Mouse (Mus musculus): ENCODE results near the gene Polr1c.

Polr1c gene

DNA sequence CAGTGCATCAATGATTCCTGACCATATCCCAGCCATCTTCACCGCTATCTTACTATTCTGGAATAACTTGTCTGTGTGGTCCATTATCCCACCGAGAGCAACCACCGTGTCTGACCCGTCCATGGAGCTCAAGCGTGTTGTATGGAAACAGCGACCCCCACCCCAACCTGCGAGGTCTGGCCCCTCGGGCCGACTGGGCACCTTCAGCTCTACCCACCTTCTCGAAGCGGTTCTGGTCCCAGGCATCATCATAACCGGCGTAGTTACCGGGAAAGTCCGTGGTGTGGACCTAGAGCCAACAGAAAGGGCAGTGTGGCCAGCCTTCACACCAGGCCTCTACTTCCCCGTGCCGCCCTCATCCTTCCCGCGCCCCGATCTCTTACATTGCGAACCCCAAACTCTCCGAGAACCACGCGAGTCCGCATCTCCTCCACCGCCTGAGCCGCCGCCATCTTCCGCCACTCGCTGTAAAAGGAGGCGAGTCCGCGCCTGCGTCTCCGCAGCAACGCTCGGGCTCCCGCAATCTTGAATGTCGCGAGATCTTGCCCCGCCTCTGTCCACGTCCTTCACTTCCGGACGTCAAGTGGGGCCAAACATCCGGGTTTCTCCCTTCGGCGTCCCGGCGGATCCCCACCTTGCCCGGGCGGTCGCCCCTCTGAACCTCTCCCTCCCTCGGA lies at the start of gene Polr1c, which contains the start of gene Yipf3:
Gene Polr1c, minus strand, starts transcription at position 543 of the 677 bp plus-strand sequence.
Gene Yipf3, plus strand, starts transcription at position 569 of the 677 bp plus-strand sequence.
- in situ Hi-C loops (cut with MboI, MseI): loop anchor here (5.0 kb wide), 1 partner anchor 45 kb away; the partner anchor contains the start of genes Polh and Xpo5

DNA sequence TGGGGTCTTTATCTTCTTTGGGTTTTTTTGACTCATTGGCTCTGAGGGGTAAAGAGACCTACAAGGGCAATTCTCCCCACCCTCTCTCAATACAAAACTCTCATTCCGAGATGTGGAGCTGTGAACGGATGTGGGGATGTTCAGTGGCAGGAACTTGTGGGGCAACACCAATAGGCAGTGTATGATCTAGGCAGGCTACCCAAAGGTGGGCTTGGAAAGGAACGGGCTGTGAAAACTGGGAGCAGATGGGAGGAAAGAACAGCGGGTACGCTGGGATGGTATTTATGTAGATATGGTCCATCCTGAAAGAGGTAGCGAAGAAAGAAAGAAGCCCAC lies 49.1 kb upstream of the Polr1c start:
- in situ Hi-C loops (cut with MboI, MseI): no loop called here

DNA sequence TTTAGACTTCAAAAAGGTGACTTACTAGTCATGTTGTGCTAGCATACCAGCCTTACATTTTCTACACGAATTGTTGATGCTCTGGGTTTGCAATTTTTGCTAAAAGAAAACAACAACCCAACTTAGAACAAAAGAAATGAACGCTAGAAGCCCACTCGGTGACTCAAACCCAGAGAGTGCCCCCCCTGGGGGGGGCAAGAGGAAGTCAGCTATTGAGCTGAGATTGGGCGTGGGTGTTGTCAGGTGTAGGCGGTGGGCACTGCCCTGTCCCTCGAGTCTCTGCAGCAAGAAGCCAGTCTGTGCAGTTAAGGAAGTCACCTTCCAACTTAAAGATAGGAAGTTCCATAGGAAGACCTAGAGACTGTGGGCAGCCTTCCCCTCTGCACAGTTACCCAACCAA lies 48.7 kb upstream of the Polr1c start:
- in situ Hi-C loops (cut with MboI, MseI): no loop called here

DNA sequence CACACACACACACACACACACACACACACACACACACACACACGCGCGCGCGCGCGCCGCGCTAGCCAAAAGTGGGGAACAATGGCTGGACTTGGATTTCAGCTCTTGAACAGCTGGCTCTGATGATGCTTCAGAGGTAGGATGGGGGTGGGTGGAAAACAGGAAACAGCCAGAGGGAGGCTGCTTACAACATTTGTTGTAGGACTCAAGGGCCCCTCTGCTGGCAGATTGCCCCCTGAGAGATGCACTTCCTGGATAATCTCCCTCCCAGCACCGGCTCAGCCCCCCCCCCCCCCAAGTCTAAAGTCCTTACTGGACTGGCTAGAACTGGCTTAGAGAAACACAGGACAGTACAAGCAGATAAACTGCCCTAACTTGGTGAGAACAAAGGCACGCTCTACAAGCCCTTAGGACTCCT lies 39.8 kb upstream of the Polr1c start:
- in situ Hi-C loops (cut with MboI, MseI): no loop called here

DNA sequence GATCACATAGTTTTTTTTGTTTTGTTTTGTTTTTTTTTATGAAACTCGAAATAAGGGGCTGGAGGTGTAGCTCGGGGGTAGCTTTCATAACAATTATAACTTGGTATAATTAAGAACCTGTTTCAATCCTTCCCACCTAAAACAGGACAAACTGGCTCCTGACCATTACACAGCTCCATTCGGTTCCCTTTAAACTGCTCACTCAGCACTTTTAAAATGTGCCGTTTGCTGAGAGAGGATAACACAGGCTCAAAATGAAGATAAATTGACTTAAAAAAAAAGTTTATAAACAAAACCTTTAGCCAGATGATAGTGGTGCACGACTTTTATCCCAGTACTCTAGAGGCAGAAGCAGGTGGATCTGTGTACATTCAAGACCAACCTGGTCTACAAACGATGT lies 37.6 kb upstream of the Polr1c start:
- in situ Hi-C loops (cut with MboI, MseI): no loop called here

DNA sequence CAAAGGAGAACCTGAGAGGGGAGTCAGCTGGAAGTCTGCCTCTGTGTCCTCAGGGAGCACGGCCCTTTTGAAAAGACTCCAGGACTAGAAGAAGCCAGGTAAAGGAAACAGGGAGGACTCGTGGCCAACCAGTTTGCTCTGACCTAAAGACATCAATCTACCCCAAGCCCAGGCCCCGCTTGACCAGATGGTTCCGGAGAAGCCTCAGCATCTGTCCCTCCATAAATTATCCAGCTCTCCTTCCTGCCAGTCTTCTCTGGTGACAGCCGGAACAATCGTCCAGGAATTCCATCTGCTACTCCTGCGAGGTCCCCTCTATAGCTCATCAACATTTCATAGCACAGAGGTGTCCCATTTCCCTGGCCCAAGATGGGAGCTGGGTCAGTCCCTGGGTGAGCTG lies 36.8 kb upstream of the Polr1c start:
- in situ Hi-C loops (cut with MboI, MseI): no loop called here

DNA sequence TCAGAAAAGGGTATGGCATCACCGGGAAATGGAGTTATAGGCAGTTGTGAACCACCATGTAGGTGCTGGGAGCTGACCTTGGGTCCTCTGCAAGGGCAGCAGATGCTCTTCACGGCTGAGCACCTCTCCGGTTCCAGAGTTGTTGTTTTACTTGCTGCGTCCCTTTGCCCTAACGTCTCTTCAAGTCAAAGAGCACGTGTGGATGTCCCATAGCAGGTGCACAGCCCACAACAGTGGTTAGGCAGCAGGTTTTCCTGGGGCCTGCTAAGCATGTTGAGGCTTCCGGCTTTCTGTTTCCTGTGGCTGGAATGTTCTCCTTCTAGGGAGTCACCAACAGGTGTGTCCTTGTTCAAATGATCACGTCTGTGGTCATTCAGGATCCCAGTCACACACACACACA lies 36.1 kb upstream of the Polr1c start:
- in situ Hi-C loops (cut with MboI, MseI): no loop called here

DNA sequence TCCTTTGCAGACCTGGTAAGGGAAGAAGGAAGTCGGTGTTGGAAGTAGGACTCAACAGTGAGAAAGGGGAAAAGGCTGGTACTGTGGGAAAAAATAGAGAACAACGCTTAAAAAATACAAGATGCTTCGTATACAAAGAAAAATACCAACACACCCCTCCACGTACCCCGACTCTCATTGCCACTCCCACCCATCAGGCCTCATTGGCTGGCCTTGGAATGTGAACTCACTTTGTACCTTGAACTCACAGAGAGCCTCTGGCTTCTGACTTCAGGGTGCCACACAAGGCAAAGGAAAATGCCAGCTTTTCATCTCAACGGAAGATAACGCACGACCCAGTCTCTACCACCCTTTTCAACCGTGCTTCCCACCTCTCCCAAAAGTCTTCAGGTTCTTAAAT lies 35.3 kb upstream of the Polr1c start:
- in situ Hi-C loops (cut with MboI, MseI): no loop called here

DNA sequence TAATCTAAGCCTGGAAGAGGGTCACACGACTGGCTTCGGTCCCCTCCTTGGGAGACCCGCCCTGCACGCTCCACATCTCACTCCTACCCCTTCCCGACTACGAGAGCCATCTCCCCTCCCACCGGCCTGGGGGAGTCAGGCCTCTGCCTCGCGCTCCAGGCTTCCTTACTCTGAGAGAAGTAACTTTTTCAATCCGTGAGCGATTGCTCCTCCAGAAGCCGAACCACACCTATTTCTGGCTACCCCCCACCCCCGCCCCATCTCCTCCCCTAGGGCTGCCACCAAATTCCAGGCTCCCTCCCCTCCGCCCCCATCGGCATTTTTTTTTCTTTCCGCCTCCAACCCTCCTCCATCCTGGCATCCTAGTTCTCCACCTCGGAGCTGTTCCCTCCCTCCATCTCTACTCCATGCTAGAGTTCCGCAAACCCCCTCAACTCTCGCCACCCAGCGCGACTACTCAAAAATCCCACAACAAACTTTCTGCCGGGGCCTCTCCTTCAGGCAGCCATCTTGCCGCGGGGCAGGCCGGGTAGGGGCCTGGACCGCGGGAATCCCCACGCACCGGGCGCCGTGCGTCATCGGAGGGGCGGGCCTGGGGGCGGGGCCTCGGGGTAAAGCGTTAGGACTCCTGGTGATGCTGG lies 34.7 kb upstream of the Polr1c start, which contains the start of gene Tjap1:
Gene Tjap1, minus strand, starts transcription at position 544 of the 641 bp plus-strand sequence.
- in situ Hi-C loops (cut with MboI, MseI): no loop called here

DNA sequence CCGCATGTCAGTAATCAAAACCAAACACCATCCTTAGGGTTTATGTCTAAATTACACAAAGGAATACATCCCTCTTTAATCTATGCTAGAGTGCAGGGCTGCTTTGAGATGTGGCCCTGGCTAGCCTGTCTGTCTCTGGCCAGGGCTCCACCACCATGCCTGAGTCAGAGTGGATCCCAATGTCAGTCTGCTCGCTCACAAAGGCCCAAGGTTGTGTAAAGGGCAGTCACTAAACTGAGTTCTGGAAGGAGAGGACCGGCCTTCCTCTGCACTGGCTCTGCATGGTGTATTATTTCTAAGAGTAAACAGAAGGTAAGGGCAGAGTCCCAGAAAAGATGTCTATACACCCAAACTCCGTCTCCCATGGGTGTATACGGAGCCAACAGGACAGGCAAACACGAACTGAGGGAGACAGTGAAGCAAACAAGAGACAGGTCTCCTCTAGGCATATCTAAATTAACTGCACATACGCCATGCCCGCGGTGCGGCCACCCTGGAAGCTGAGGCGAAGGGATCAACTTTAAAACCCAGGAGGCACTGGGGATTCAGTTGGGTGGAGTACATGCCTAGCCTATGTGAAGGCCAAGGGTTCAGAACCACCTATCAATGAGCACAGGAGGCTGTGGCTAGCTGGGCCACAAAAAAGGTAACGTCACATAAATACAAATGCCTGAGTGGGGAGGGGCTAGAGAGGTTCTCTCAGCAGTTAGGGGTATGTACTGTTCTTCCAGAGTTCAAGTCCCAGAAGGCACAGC lies 30.3 kb upstream of the Polr1c start:
- in situ Hi-C loops (cut with MboI, MseI): no loop called here

DNA sequence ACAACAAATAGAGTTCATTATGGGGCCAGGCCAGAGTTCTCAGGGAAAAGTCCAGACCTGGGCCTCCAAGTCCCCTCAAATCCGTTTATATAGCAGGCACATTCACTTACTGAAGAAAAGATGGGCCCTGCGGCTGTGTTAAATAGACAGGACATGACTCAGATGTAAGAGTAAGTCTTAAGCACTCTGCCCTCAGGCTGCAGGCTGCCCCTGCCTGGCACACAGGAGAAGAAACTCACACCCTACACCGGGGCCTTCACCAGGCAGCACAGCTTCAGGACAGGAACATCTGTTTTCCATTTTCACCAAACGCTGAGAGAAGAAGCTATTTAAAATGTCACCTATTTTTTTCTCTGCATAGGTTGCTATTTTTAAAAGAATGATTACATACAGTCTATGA lies 29.7 kb upstream of the Polr1c start:
- in situ Hi-C loops (cut with MboI, MseI): no loop called here

DNA sequence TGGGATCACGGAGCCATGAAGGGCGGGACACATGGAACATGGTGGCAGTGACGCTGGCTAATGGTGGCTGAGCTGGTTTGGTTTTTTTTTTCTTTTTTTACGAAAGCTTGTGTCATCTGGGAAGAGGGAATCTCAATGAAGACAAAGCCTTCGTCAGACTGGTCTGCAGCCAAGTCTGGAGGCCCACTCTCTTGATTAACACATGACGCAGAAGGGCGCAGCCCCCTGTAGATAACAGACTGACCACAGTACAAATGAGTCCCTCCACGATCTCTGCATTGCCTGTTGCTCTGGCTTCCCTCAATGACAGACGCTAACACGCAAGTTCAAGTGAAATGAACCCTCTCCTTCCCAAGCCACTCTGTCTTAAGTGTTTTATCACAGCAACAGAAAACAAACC lies 27.7 kb upstream of the Polr1c start:
- in situ Hi-C loops (cut with MboI, MseI): no loop called here

DNA sequence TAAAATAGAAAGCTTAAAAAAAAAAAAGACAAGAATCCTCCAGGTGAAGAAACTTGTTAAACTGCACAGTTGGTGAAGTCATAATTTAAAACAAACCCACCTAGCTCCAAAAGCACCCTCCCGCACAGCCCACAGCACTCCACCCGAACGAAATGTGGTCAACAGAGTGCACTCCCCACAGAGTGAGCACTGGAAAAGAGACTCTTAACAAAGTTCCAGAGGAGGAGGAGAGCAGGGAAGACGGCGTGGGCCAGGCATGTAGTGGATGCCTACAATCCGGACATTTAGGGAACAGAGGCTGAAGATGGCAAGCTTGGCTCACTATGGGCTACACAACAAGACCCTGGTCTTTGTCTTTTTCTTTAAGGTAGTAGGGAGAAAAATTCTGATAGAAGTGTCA lies 27.2 kb upstream of the Polr1c start:
- in situ Hi-C loops (cut with MboI, MseI): no loop called here

DNA sequence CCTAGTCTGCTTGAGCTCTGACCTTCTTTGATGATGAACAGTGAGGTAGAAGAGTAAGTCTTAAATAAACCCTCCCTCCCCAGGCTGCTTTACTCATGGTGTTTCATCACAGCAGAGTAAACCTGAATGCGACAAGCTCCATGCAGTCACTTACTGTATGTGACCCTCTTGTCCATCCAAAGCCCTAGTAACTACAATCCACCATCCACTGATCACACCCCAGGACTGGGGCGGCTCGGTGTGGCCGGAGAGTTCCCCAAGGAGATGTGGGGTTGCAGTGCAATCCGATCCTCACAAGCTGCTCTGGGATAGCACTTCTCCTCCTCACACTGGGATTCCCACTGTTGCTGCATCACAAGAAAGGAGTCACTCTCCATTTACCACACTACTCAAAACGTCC lies 26.6 kb upstream of the Polr1c start:
- in situ Hi-C loops (cut with MboI, MseI): no loop called here

DNA sequence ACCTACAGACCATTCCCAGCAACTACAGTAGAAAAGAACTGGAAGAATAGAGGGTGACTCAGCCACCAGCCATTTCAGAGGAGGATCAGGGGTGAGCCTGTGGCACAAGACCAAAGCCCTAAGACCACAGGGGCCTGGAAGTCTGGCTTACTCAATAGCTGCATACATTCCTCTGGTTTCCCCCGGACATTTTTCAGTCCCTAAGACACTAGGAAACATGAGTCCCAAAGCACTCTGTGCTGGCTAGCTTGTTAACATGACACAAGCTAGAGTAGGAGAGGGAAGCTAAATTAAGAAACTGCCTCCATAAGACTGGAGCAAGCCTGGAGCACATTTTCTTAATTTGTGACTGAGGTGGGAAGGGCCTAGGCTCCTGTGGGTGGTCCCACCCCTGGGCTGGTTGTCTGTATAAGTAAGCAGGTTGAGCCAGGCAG lies 26.0 kb upstream of the Polr1c start:
- in situ Hi-C loops (cut with MboI, MseI): no loop called here

DNA sequence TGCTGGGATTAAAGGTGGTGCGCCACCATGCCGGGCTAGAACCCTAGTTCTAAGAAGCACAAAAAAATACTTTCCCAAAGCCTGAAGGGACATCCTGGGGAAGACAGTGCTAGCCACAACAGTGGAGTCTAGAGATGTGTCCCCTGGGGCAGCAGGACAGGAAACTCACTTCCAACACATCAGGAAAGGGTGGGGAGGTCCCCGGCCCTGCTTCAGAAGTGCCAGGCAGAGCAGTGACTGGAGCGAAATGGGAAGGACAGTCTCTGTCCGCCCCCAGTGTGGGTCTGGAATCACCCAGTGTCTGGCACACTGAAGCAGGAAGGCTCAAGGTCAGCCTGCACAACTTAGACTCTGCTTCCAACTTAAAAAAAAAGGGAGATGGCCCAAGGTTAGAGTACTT lies 24.8 kb upstream of the Polr1c start:
- in situ Hi-C loops (cut with MboI, MseI): no loop called here

DNA sequence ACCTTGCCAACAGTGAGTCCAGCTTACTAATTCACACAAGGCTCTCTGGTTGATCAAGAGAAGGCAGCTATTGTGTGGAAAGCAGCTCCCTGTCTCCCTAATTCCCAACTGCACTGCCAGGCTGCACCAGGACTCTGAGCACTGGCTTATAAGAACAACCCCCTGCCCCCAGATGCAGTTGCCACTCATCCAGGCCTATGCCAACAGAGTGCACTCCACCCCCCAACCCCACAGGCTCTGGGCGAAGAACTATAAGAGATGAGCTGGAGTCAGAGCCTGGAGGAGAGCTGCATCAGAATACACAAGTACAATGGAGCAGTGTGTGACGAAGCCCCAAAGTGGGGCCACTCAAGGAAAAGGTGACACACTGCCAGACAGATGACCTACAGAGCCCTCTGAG lies 24.2 kb upstream of the Polr1c start:
- in situ Hi-C loops (cut with MboI, MseI): no loop called here

DNA sequence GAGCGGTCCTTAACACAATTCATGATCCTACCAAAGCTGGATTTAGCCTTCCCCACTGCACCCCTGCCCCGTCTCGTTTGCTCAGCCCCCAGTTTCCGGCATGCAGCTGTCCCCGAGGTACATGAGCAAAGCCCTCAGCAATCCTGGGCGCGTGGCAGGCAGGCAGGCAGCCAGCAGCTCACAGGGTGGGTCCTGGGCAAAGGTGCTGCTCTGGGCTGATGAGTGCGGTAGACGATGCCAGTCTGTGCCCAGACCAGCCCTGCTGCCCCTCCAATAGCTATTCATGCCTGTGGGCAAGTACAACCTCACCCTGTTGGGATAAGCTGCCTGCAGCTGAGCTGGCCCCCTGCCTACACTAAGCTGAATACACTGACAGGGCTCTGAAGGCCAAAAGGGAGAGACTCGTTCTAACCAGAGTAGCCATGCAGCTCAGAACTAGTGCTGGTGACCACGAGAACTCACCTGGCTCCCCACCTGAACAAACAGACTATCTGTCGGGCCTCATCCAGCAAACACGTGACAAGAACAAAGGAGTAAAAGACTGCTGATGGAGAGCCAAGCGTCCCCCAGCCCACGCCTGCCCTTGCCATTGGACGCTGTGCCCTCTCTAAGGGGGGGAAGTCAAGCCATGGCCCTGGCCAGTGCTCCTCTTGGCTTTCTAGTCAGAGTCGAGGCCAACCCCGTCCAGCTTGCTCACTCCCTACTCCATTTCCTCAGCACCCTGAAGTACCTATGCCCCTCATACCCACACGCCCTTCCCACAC lies 22.1 kb upstream of the Polr1c start:
- in situ Hi-C loops (cut with MboI, MseI): loop anchor here (5.0 to 10.0 kb wide), 2 partner anchors 102 to 135 kb away; no protein-coding TSS in a partner anchor

DNA sequence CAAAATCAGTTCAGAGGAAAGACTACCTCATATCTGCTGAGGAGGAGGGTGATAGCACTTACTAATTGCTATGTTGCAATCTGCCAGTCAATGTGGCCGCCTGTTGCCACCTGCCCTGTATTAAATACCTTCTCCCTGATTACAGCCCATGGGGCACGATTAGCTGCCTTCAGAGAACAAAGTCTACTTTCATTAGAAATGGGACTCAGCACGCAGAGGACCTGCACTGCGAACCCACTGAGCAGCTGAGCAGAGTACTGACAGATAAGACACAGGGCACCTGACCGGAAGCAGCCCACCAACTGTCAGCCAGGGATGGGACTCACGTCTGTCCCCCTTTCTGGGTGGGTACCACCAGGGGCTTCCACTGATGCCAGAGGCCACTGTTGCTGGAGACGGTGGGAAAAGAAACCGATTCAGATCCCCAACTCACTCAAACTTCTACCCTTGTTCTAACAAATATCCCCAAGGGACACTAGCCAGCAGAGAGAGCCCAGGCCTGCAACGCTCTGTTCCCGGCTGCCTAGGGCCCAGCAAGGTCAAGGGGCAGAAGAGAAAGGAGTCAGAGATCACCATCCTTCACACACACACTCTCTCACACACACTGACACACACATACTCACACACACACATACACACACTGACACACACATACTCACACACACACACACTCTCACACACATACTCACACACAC lies 20.3 kb upstream of the Polr1c start:
- in situ Hi-C loops (cut with MboI, MseI): loop anchor here (5.0 to 10.0 kb wide), 2 partner anchors 104 to 137 kb away; no protein-coding TSS in a partner anchor

DNA sequence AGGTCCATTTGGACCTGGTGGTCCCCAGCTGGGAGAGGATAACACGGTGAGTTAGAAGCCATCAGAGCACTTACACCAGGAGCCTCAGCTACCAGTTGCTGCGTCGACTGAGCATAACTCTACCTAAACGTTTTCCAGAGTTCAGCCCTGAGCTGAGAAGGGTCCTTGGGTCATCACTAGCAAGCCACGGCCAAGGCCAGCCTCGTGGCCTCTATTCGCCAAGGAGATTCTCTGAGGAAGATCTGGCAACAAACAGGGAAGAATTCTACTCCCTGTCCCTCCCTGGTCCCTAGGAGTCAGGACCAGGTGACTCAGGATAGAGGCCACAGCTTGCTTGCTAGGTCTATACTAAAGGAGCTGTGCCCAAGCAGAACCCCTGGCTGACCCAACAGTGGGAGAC lies 19.7 kb upstream of the Polr1c start:
- in situ Hi-C loops (cut with MboI, MseI): loop anchor here (5.0 to 10.0 kb wide), 2 partner anchors 105 to 137 kb away; no protein-coding TSS in a partner anchor

DNA sequence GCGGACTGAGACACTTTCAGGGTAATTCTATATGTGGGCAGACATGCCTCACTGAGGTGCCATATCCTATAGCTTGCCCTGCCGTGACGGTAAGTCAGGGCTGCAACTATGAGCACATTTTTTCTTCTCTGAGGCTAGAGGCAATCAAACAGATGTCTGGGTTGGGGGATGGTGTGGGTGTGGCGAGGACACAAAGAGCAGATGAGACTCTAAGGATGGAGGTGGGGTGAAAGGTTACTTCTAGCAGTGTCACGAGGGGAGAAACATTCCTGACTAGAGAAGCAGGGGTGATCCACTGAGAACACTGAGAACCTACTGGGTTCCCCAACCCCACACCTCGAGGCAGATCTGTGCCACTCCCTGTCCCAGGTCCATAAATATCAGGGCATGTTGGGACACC lies 19.1 kb upstream of the Polr1c start:
- in situ Hi-C loops (cut with MboI, MseI): loop anchor here (5.0 to 10.0 kb wide), 2 partner anchors 105 to 138 kb away; no protein-coding TSS in a partner anchor
